Mouse (Mus musculus): ENCODE measurements around the gene Nacc2.

Gene Nacc2

GRCm38 (mm10) chr2:26091771-26092393 lies 31.1 kb downstream of the Nacc2 start:
- DNase-seq, result peak; percentile 67

GRCm38 (mm10) chr2:26090876-26091770 lies 31.9 kb downstream of the Nacc2 start:
- peak; percentile 49 for DNase-seq

GRCm38 (mm10) chr2:26089005-26089404 lies 34.0 kb downstream of the Nacc2 start:
- DNase-seq, result no peak

- DNase-seq, result no peak
Observed at GRCm38 (mm10) chr2:26086926-26087600, 36.0 kb downstream of the Nacc2 start.

- DNase-seq, result no peak
Observed at GRCm38 (mm10) chr2:26086505-26086904, 36.5 kb downstream of the Nacc2 start.

GRCm38 (mm10) chr2:26082883-26083282 lies 40.1 kb downstream of the Nacc2 start:
- no peak for DNase-seq

- no peak for DNase-seq
Observed at GRCm38 (mm10) chr2:26080830-26081229, 42.2 kb downstream of the Nacc2 start.

GRCm38 (mm10) chr2:26079409-26079808 lies 43.6 kb downstream of the Nacc2 start:
- DNase-seq, result no peak

GRCm38 (mm10) chr2:26077068-26077467 lies 46.0 kb downstream of the Nacc2 start:
- DNase-seq, result no peak

- DNase-seq, result no peak
Observed at GRCm38 (mm10) chr2:26076121-26076520, 46.9 kb downstream of the Nacc2 start.

- no peak for DNase-seq
Observed at GRCm38 (mm10) chr2:26074551-26074950, 48.5 kb downstream of the Nacc2 start.

- no peak for DNase-seq
Observed at GRCm38 (mm10) chr2:26068592-26068991, 54.4 kb downstream of the Nacc2 start.

GRCm38 (mm10) chr2:26068175-26068574 lies 54.8 kb downstream of the Nacc2 start:
- DNase-seq, result no peak

- peak; percentile 66 for DNase-seq
Observed at GRCm38 (mm10) chr2:26066527-26066926, 56.5 kb downstream of the Nacc2 start.

- DNase-seq, result no peak
Observed at GRCm38 (mm10) chr2:26062742-26063427, 60.1 kb downstream of the Nacc2 start.

- DNase-seq, result no peak
Observed at GRCm38 (mm10) chr2:26062241-26062640, 60.8 kb downstream of the Nacc2 start.

GRCm38 (mm10) chr2:26061018-26061666 lies 61.9 kb downstream of the Nacc2 start:
- DNase-seq, result peak; percentile 46

- no peak for DNase-seq
Observed at GRCm38 (mm10) chr2:26057053-26057452, 66.0 kb downstream of the Nacc2 start.

GRCm38 (mm10) chr2:26056226-26056625 lies 66.8 kb downstream of the Nacc2 start:
- DNase-seq, result no peak

GRCm38 (mm10) chr2:26055747-26056102 lies 67.3 kb downstream of the Nacc2 start:
- DNase-seq, result no peak

GRCm38 (mm10) chr2:26055046-26055746 lies 67.8 kb downstream of the Nacc2 start:
- DNase-seq, result peak; percentile 47

GRCm38 (mm10) chr2:26052806-26053205 lies 70.2 kb downstream of the Nacc2 start:
- DNase-seq, result no peak

Data from right cerebral cortex, postnatal 4 days (tissue).